Mouse (Mus musculus) small intestine, adult 2 months (tissue): ENCODE measurements around the gene Evx2. TPM values are rescaled to one million over a fixed set of nuclear protein-coding genes. Genes with fewer than 3 reads are reported as not detected.

Experiments
- H3K27ac ChIP-seq: fragments of 200-500 bp; 2 replicates; pipeline ENCODE4 v1.5.1; 2012; ENCODE audit warnings: low read depth, low read length, control low read depth, inconsistent platforms; ENCODE audit not compliant: insufficient read depth
- H3K27me3 ChIP-seq: fragments of 200-500 bp; 2 replicates; pipeline ENCODE4 v1.6.1; 2012; ENCODE audit warnings: mild to moderate bottlenecking, moderate library complexity, low read length, inconsistent platforms; ENCODE audit not compliant: control insufficient read depth, insufficient read depth
- H3K36me3 ChIP-seq: fragments of 200-500 bp; 2 replicates; pipeline ENCODE4 v1.6.1; 2012; ENCODE audit warnings: mild to moderate bottlenecking, low read length, control low read depth, inconsistent platforms; ENCODE audit not compliant: control insufficient read depth, insufficient read depth
- H3K4me1 ChIP-seq: fragments of 200-500 bp; 2 replicates; pipeline ENCODE4 v1.6.1; 2012; ENCODE audit warnings: low read length, inconsistent platforms, mixed read lengths; ENCODE audit not compliant: control insufficient read depth, insufficient read depth, insufficient read length
- H3K4me3 ChIP-seq: fragments of 200-500 bp; 2 replicates; pipeline ENCODE4 v1.5.1; 2012; ENCODE audit warnings: low read depth, mild to moderate bottlenecking, control low read depth, inconsistent platforms, low read length, moderate library complexity
- CTCF ChIP-seq: fragments of 200-500 bp; IDR thresholded peaks from 2 replicates; pipeline ENCODE4 v1.5.1; 2012; ENCODE audit warnings: low read depth, mild to moderate bottlenecking, control low read depth, inconsistent platforms, low read length, moderate library complexity, mixed read lengths; ENCODE audit not compliant: insufficient replicate concordance, insufficient read length; ENCODE audit errors: extremely low read depth
- POLR2A ChIP-seq: fragments of 200-500 bp; IDR thresholded peaks from 2 replicates; pipeline ENCODE4 v1.6.1; 2012; ENCODE audit warnings: low read depth, mild to moderate bottlenecking, control low read depth, inconsistent platforms, low read length, moderate library complexity
- WGBS: fragments of 180-500 bp; shearing (Covaris S2); methylation state at CpG from one replicate; pipeline ENCODE4 v1.1.7; 2018; 5-methylcytosine and 5-hydroxymethylcytosine counted together
- polyA plus RNA-seq: library from polyadenylated mRNA; depleted of rRNA; stranded (reverse); fragments of >200 nt; gene quantifications from 2 replicates; pipeline ENCODE4 v1.2.3, GENCODE M21; 2012

Evx2 gene
- polyA plus RNA-seq, 1 experiment, result not detected

GRCm38 (mm10) chr2:74689574-74690337 lies 30.4 kb upstream of the Evx2 start:
- no peaks in the 10 kb centered on the region for H3K36me3 ChIP-seq
- H3K4me3 ChIP-seq, result no peak overlapping the region
- H3K27ac ChIP-seq, result no peak overlapping the region
- H3K4me1 ChIP-seq, result no peaks in the 10 kb centered on the region; the same call in 1 of the 2 replicates
- peaks cover 67% of the 10 kb centered on the region for H3K27me3 ChIP-seq
- WGBS, result 5% methylated on average over 24 of the region's 24 CpGs
- TF ChIP-seq CTCF, result no peak
- no peak for TF ChIP-seq POLR2A

GRCm38 (mm10) chr2:74688795-74689573 lies 29.6 kb upstream of the Evx2 start:
- Histone ChIP-seq H3K27me3 (peaks cover 70% of the 10 kb centered on the region), H3K27ac (no peak overlapping the region), H3K4me1 (no peaks in the 10 kb centered on the region; the same call in 1 of the 2 replicates), H3K36me3 (no peaks in the 10 kb centered on the region), H3K4me3 (no peak overlapping the region)
- WGBS, result 9% methylated on average over 12 of the region's 12 CpGs
- TF ChIP-seq POLR2A, result no peak

GRCm38 (mm10) chr2:74687698-74688555 lies 28.6 kb upstream of the Evx2 start:
- no peak for TF ChIP-seq CTCF
- H3K27ac ChIP-seq, result no peak overlapping the region
- 5% methylated on average over 31 of the region's 31 CpGs for WGBS
- peaks cover 71% of the 10 kb centered on the region for H3K27me3 ChIP-seq
- no peaks in the 10 kb centered on the region for H3K36me3 ChIP-seq
- H3K4me3 ChIP-seq, result no peak overlapping the region
- no peaks in the 10 kb centered on the region; the same call in 1 of the 2 replicates for H3K4me1 ChIP-seq

- H3K27ac ChIP-seq, result no peak overlapping the region
- no peak overlapping the region for H3K4me3 ChIP-seq
- no peaks in the 10 kb centered on the region; the same call in 1 of the 2 replicates for H3K4me1 ChIP-seq
- 4% methylated on average over 27 of the region's 27 CpGs for WGBS
- H3K27me3 ChIP-seq, result peaks cover 71% of the 10 kb centered on the region
- H3K36me3 ChIP-seq, result no peaks in the 10 kb centered on the region
- TF ChIP-seq POLR2A (no peak), CTCF (no peak)
Observed at GRCm38 (mm10) chr2:74686988-74687697, 27.8 kb upstream of the Evx2 start.

GRCm38 (mm10) chr2:74686301-74686987 lies 27.1 kb upstream of the Evx2 start:
- H3K4me1 ChIP-seq, result no peaks in the 10 kb centered on the region; the same call in 1 of the 2 replicates
- H3K27me3 ChIP-seq, result peaks cover 71% of the 10 kb centered on the region
- H3K36me3 ChIP-seq, result no peaks in the 10 kb centered on the region
- no peak for TF ChIP-seq CTCF
- no peak for TF ChIP-seq POLR2A
- no peak overlapping the region for H3K4me3 ChIP-seq
- 12% methylated on average over 17 of the region's 17 CpGs for WGBS
- H3K27ac ChIP-seq, result no peak overlapping the region

- H3K27me3 ChIP-seq, result peaks cover 76% of the 10 kb centered on the region
- TF ChIP-seq POLR2A (no peak), CTCF (no peak)
- no peak overlapping the region for H3K27ac ChIP-seq
- no peaks in the 10 kb centered on the region; the same call in 1 of the 2 replicates for H3K4me1 ChIP-seq
- WGBS, result 21% methylated on average over 4 of the region's 4 CpGs
- no peak overlapping the region for H3K4me3 ChIP-seq
- H3K36me3 ChIP-seq, result no peaks in the 10 kb centered on the region
Observed at GRCm38 (mm10) chr2:74685059-74685603, 25.8 kb upstream of the Evx2 start.
